Mouse (Mus musculus) limb, embryonic 11.5 days (tissue): ENCODE results near the gene Clpx. TPM values are rescaled to one million over a fixed set of nuclear protein-coding genes. Genes with fewer than 3 reads are reported as not detected.
A peak's percentile ranks its signal among the peaks of the same experiment; 100 is the strongest.

ENCODE experiments used
- ATAC-seq: fragments of 200-750 bp; cut with Nextera tagmentation; 2 replicates; pipeline ENCODE4 v1.8.0; 2017; ENCODE audit warnings: low read depth; ENCODE audit not compliant: insufficient number of reproducible peaks, low FRiP score, low TSS enrichment
- DNase-seq: peaks from one replicate; pipeline ENCODE4 v3.0.0-alpha.2; 2015; ENCODE audit warnings: low spot score
- H3K27ac ChIP-seq: fragments of 300-500 bp; sonication (generic); replicated peaks from 2 replicates; pipeline ENCODE4 v1.5.1; 2014; ENCODE audit warnings: low read depth, mild to moderate bottlenecking, low read length
- H3K27me3 ChIP-seq: fragments of 300-500 bp; sonication (generic); 2 replicates; pipeline ENCODE4 v1.6.1; 2014; ENCODE audit warnings: mild to moderate bottlenecking, low read length, mixed read lengths; ENCODE audit not compliant: control insufficient read depth, insufficient read depth
- H3K36me3 ChIP-seq: fragments of 300-500 bp; sonication (generic); 2 replicates; pipeline ENCODE4 v1.6.1; 2014; ENCODE audit warnings: mild to moderate bottlenecking, low read length, moderate library complexity, mixed read lengths; ENCODE audit not compliant: control insufficient read depth, insufficient read depth
- H3K4me1 ChIP-seq: fragments of 300-500 bp; sonication (generic); 2 replicates; pipeline ENCODE4 v1.6.1; 2014; ENCODE audit warnings: low read length, mixed read lengths; ENCODE audit not compliant: control insufficient read depth, insufficient read depth
- H3K4me2 ChIP-seq: fragments of 300-500 bp; sonication (generic); 2 replicates; pipeline ENCODE4 v1.6.1; 2014; ENCODE audit warnings: low read depth, mild to moderate bottlenecking, moderate library complexity; ENCODE audit not compliant: severe bottlenecking
- H3K4me3 ChIP-seq: fragments of 300-500 bp; sonication (generic); 2 replicates; pipeline ENCODE4 v1.5.1; 2014; ENCODE audit warnings: low read depth, low read length
- H3K9ac ChIP-seq: fragments of 300-500 bp; sonication (generic); 2 replicates; pipeline ENCODE4 v1.6.1; 2014; ENCODE audit warnings: mild to moderate bottlenecking, low read length
- H3K9me3 ChIP-seq: fragments of 300-500 bp; sonication (generic); 2 replicates; pipeline ENCODE4 v1.6.1; 2016; ENCODE audit warnings: low read length; ENCODE audit not compliant: control insufficient read depth
- WGBS: fragments of 180-500 bp; shearing (Covaris S2); extraction: QIAGEN DNeasy Blood & Tissue Kit; methylation state at CpG from one replicate; pipeline ENCODE4 v1.1.7; 2014; 5-methylcytosine and 5-hydroxymethylcytosine counted together
- polyA plus RNA-seq: library from polyadenylated mRNA; unstranded; fragments of >200 nt; fragmentation: Nextera tagmentation; extraction: Ambion mirVana; gene quantifications from 2 replicates; pipeline ENCODE4 v1.2.1, GENCODE M21; 2014

Clpx gene
- 54.1 and 59.1 TPM in 2 replicates for polyA plus RNA-seq

DNA sequence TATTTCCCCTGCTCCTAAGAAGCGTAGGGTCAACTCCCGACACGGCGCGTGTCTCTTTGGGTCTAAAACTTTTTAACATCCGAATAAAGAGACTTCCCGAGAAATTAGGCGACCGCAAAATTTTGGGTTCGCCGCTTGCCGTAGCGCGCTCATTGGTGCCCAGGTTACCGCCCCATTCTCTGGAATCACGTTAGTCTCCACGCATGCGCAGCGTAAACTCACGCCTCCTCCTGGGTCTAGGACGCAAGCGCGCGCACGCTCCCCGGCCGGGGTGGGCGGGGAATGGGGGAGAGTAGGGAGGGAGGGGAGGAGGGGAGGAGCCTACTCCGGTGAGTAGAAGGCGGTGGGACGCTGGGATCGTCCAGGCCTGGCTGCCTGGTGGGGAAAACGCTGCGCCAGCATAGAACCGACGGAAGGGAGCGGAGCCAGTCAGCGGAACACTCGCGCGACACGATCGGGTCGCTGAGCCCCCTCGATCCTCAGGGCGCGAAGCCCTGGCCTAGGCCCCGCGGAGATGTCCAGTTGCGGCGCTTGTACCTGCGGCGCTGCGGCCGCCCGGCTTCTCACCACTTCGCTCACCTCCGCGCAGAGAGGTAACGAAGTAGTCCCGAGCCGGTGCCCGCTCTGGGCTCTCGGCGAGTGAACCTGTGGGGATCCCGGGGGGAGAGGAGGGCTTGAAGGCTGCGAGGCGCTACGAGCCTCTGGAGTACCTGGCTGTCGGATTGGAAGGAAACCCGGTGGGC, at the start of gene Clpx:
Clpx (plus strand) TSS at position 288 of the 743 bp plus-strand sequence.
- Histone ChIP-seq H3K9ac (peak within 1 kb of the TSS; percentile 89), H3K27me3 (no peaks in the 10 kb centered on the region), H3K9me3 (no peaks in the 10 kb centered on the region), H3K4me1 (peaks cover 5% of the 10 kb centered on the region; the same call in 1 of the 2 replicates), H3K27ac (peak within 1 kb of the TSS; percentile 64), H3K4me2 (peak within 1 kb of the TSS; percentile 92), H3K36me3 (no peaks in the 10 kb centered on the region; the same call in 1 of the 2 replicates), H3K4me3 (peak within 1 kb of the TSS; percentile 96)
- DNase-seq (peak; percentile 99), ATAC-seq (peak; percentile 90)
- WGBS: under 1% methylated on average over 69 of the region's 71 CpGs

DNA sequence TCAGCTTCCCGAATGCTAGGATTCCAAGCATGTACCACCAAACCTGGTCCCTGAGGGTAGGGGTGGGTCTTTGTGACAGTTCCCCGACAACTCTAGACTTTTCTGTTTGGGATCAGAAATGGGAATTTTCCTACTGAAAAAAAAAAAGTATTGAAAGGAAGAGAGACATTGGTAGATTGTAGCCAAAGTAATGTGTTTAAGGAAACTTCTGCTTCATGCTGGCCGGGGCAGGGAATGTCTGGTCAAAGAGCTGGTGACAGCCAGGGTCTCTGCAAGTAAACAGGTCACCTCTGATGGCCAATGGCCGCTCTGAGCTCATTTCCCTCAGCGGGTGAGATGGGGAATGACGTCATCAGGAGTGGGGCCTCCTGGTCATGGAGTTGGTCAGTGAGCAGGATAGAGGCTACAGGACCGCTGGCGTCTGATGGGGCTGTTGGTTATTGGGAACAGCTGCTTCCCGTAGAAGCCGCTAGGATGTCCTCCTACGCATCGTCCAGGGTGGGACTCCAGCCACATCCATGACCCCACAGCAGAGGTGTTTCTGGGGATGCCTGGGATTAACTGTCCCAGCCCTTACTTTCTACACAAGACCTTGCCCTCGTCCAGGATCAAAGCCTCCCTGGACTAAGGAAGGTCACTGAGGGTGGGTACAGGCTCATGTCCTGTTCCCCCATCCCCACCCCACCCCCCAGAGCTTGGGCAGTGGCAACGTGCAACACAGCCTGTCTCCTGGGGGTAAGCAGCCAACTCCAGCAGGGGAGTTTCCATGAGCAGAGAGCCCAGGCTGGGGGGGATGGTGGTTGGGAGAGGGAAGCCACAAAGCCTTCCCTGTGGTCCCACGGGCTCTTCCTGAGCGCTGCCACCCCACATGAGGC, 46.3 kb upstream of the Clpx start:
- no peak overlapping the region for H3K27ac ChIP-seq
- ATAC-seq (no peak), DNase-seq (no peak)
- 65% methylated on average over 15 of the region's 16 CpGs for WGBS
- H3K4me1 ChIP-seq: peaks cover 3% of the 10 kb centered on the region; the same call in 1 of the 2 replicates
- H3K9me3 ChIP-seq: no peaks in the 10 kb centered on the region
- H3K27me3 ChIP-seq: no peaks in the 10 kb centered on the region
- no peak overlapping the region for H3K4me3 ChIP-seq
- H3K4me2 ChIP-seq: no peak overlapping the region
- no peaks in the 10 kb centered on the region; the same call in 1 of the 2 replicates for H3K36me3 ChIP-seq
- H3K9ac ChIP-seq: no peak overlapping the region

DNA sequence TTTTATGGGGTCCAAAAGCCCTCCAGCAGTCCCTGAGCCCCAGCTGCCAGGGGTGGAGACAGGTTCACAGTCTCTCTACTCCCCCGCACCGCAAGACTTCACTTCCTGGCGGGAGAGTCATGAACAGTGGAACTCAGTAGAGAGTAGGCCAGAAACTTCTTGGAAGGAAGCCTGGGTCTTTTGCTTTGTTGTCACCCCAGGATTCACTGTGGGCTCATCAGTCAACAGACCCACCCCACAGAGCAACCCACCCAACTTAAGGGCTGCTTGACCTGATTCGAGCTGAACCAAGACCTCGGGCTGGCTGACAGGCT, 45.7 kb upstream of the Clpx start:
- Histone ChIP-seq H3K9ac (no peak overlapping the region), H3K9me3 (no peaks in the 10 kb centered on the region), H3K36me3 (no peaks in the 10 kb centered on the region), H3K4me3 (no peak overlapping the region), H3K4me1 (peaks cover 3% of the 10 kb centered on the region; the same call in 1 of the 2 replicates), H3K27ac (no peak overlapping the region), H3K4me2 (no peak overlapping the region), H3K27me3 (no peaks in the 10 kb centered on the region)
- 90% methylated on average over 5 of the region's 5 CpGs for WGBS
- no peak for ATAC-seq
- no peak for DNase-seq

DNA sequence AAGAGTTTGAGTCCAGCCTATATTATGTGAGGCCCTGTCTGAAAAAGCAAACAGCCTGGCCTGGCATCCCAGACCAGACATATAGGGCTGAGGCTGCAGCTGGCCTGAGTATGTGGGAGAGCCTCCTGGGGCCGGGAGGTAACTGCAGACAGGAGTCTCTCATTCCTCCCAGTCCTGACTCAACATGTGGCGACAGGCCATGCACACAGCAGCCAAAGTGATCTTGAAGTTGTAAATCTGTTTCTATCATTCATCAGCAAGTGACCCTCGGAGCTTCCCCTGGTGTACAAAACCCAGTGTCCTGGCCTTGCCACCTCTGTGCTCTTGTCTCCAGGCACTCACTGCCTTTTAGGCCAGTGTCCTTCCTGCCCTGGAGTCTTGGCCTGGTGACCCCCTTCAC, 42.0 kb upstream of the Clpx start:
- Histone ChIP-seq H3K27me3 (no peaks in the 10 kb centered on the region), H3K27ac (no peak overlapping the region), H3K4me1 (no peaks in the 10 kb centered on the region), H3K36me3 (no peaks in the 10 kb centered on the region), H3K4me2 (no peak overlapping the region), H3K9ac (no peak overlapping the region), H3K9me3 (no peaks in the 10 kb centered on the region), H3K4me3 (no peak overlapping the region)
- DNase-seq: no peak
- no peak for ATAC-seq
- 57% methylated on average over 3 of the region's 3 CpGs for WGBS

DNA sequence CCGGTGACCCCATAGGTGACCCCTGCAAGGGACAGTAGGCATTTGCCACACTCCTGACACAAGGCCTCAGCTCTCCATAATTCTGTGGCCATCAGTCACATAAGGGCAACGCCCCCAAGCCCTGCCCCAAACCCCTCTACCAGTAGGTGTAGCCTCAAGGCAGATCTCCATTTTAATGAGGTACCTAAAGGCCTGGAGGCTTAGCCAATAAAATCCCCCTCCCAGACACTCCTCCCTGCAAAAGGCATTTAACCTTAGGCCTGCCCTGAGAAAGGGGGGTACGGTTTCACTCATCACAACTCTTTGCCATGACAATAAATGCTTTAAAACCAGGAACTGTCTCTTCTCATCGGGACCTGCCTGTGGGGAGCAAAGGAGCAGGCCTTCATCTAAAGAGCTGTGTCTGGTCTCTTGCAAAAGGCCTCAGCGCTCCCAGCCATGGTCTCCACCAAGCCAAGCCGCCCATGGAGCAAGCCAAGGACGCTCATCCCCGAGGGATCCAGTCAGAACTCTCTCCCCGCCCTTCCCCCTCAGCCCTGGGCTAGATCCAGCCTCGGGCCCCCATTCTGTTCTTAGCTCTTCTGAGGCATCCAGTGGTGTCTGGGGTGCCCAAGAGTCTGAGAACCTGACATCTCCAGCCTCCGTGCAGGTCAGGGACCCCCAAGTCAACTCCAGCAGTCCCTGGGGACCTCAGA, 38.0 kb upstream of the Clpx start:
- no peak for ATAC-seq
- no peak overlapping the region for H3K9ac ChIP-seq
- no peak for DNase-seq
- H3K4me3 ChIP-seq: no peak overlapping the region
- no peaks in the 10 kb centered on the region for H3K36me3 ChIP-seq
- no peaks in the 10 kb centered on the region for H3K27me3 ChIP-seq
- H3K4me1 ChIP-seq: no peaks in the 10 kb centered on the region
- no peaks in the 10 kb centered on the region for H3K9me3 ChIP-seq
- WGBS: 63% methylated on average over 11 of the region's 11 CpGs
- no peak overlapping the region for H3K4me2 ChIP-seq
- H3K27ac ChIP-seq: no peak overlapping the region

DNA sequence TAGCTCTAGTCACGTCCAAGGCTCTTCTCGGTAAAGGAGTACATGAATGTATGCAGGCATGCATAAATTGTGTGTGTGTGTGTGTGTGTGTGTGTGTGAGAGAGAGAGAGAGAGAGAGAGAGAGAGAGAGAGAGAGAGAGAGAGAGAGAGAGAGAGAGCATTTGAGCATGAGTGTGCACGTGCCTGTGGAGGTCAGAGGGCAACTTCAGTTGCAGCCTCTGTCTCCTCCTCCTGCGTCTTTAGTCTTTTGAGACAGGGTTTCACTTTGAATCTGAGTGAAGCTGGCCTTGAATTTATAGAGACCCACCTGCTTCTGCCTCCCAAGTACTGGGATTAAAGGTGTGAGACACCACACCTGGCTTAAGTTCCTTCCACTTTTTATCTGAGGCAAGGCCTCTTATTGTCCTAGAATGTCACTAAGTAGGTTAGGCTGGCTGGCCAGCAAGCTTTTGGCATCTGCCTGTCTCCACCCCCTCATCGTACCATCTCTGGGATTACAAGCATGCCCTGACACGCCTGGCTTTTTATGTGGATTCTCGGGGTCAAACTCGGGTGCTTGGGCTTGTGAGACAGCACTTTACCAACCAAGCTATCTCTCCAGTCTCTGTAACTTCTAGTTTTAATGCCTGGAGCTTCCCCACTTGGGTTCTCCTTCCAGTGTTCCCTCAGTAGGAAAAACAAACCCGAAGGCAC, 36.7 kb upstream of the Clpx start:
- 66% methylated on average over 9 of the region's 9 CpGs for WGBS
- Histone ChIP-seq H3K9ac (no peak overlapping the region), H3K36me3 (no peaks in the 10 kb centered on the region), H3K4me2 (no peak overlapping the region), H3K4me3 (no peak overlapping the region), H3K27me3 (no peaks in the 10 kb centered on the region), H3K27ac (no peak overlapping the region), H3K4me1 (no peaks in the 10 kb centered on the region), H3K9me3 (no peaks in the 10 kb centered on the region)
- no peak for ATAC-seq
- DNase-seq: no peak

DNA sequence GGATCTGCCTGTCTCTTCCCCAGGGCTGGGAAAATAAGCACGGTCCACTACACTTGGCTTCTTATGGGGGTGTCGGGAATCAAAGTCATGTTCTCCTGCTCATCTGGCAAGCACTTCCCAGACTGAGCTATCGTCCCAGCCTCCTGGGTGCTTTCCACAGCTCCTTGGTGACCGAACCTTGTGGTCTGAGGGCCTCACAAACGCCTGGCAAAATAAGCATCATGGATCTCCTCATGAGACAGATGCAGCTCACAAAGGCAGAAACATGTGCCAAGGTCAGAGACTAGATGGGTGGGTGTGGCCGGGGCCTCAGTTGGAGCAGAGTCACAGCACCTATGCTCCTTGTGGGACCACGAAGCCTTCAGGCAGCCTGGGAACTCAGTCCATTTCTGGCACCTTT, 34.7 kb upstream of the Clpx start:
- Histone ChIP-seq H3K4me2 (no peak overlapping the region), H3K4me3 (no peak overlapping the region), H3K9ac (no peak overlapping the region), H3K36me3 (no peaks in the 10 kb centered on the region), H3K27me3 (no peaks in the 10 kb centered on the region), H3K9me3 (no peaks in the 10 kb centered on the region), H3K4me1 (no peaks in the 10 kb centered on the region), H3K27ac (no peak overlapping the region)
- DNase-seq (no peak), ATAC-seq (no peak)
- WGBS: 77% methylated on average over 7 of the region's 7 CpGs
